Mouse (Mus musculus) olfactory bulb, adult 2 months (tissue): ENCODE measurements around the gene Strada. TPM values are rescaled to one million over a fixed set of nuclear protein-coding genes. Genes with fewer than 3 reads are reported as not detected.

Experiments
- H3K27ac ChIP-seq: fragments of 200-500 bp; 2 replicates; pipeline ENCODE4 v1.5.1; 2012; ENCODE audit warnings: low read depth, low read length; ENCODE audit not compliant: insufficient read depth
- H3K4me1 ChIP-seq: fragments of 200-500 bp; 2 replicates; pipeline ENCODE4 v1.6.1; 2012; ENCODE audit warnings: low read length; ENCODE audit not compliant: control insufficient read depth, insufficient read depth
- H3K4me3 ChIP-seq: fragments of 200-500 bp; 2 replicates; pipeline ENCODE4 v1.5.1; 2012; ENCODE audit warnings: mild to moderate bottlenecking, low read depth, low read length, moderate library complexity; ENCODE audit not compliant: insufficient read depth
- CTCF ChIP-seq: fragments of 200-500 bp; IDR thresholded peaks from 2 replicates; pipeline ENCODE4 v1.5.1; 2012; ENCODE audit warnings: low read depth, mild to moderate bottlenecking, low read length, moderate library complexity; ENCODE audit not compliant: insufficient read depth
- POLR2A ChIP-seq: fragments of 200-500 bp; IDR thresholded peaks from 2 replicates; pipeline ENCODE4 v1.6.1; 2012; ENCODE audit warnings: mild to moderate bottlenecking, low read depth, low read length, moderate library complexity; ENCODE audit not compliant: insufficient read depth
- WGBS: fragments of 180-500 bp; shearing (Covaris S2); methylation state at CpG from one replicate; pipeline ENCODE4 v1.1.7; 2018; 5-methylcytosine and 5-hydroxymethylcytosine counted together
- polyA plus RNA-seq: library from polyadenylated mRNA; stranded (reverse); fragments of >200 nt; gene quantifications from 2 replicates; pipeline ENCODE4 v1.2.4, GENCODE M21; 2012; ENCODE audit warnings: low replicate concordance; ENCODE audit not compliant: missing spikeins, insufficient read depth, insufficient read length

Strada gene
- polyA plus RNA-seq, 1 experiment: 209 TPM

DNA sequence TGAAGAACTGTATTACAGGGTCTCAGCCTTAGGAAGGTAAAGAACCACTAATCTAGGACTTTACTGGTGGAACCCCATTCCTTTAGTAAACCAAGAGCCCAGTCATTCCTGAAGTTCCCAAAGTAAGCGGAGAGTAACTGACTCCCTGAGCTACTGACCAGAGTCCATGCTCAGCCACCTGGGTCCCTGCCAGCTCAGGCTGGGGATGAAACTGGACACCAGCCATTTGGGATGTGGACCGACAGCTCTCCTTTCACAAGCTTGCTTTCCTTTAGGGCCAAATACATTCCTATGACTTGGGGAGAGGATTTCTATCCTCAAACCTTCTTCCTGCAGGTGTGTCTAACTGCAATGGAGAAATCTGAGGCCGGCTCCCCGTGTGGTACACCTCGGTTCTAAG, 27.6 kb downstream of the Strada start:
- no peak for TF ChIP-seq POLR2A
- no peak for TF ChIP-seq CTCF
- no peak overlapping the region for H3K27ac ChIP-seq
- no peak overlapping the region for H3K4me3 ChIP-seq
- WGBS: 83% methylated on average over 5 of the region's 5 CpGs
- peaks cover 3% of the 10 kb centered on the region for H3K4me1 ChIP-seq

DNA sequence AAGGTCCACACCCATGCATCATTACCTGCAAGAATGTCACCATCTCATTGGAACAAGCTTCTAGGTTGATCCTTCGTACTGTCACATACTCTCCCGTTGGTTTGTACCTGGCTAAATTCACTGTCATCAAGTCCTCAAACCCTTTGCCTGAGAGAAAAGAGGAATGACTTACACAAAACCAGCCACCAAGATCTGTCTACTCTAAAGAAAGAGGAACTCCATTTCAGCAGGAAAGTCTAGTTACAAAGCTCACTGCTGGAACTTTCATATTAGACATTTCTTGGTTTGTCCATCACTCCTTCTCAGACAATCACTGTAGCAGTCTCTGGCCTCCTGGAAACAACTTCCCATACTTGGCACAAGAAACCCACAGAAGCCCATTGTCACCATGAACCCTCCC, 28.7 kb downstream of the Strada start:
- Histone ChIP-seq H3K27ac (no peak overlapping the region), H3K4me3 (no peak overlapping the region), H3K4me1 (no peaks in the 10 kb centered on the region)
- WGBS: 93% methylated on average over 2 of the region's 2 CpGs
- TF ChIP-seq POLR2A (no peak), CTCF (no peak)

DNA sequence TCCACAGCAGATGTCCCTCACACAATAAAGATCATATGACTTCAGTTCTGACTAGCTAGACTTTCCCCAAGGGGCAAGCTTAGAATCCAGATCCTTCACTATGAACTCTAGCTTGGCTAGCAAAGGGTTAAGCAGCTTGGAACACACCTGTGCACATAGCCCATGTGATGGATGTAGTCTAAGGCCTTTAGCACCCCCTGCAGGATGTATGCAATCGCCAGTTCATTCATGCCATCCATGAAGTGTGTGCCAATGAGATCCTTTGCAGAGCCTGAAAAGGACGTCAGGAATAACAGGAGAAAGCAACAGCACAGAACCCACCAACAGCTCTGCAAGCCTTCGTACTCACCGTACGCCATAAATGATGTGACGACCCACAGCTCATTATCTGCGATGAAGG, 31.2 kb downstream of the Strada start:
- H3K4me1 ChIP-seq: no peaks in the 10 kb centered on the region
- H3K27ac ChIP-seq: no peak overlapping the region
- no peak overlapping the region for H3K4me3 ChIP-seq
- TF ChIP-seq CTCF (no peak), POLR2A (no peak)
- 75% methylated on average over 7 of the region's 7 CpGs for WGBS

DNA sequence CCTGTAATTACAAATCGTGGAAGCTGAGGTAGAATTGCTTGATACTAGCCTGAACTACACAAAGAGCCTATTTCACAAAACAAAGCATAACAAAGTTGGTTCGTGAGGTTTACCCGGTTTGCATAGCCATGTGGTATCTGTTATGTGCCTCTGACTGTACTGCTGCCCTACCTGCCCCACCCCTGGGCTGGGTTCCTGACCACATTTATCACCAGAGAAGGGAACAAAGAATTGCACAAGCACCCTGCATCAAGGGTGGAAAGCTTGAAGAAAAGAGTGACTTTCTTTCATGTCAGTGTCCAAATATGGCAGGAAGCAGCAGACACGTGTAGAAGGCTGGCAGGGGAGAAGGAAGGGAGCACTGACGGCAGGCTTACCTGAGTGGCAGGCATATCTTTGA, 34.5 kb downstream of the Strada start:
- WGBS: 65% methylated on average over 5 of the region's 5 CpGs
- H3K27ac ChIP-seq: no peak overlapping the region
- TF ChIP-seq POLR2A: no peak
- H3K4me3 ChIP-seq: no peak overlapping the region
- H3K4me1 ChIP-seq: peaks cover 15% of the 10 kb centered on the region

DNA sequence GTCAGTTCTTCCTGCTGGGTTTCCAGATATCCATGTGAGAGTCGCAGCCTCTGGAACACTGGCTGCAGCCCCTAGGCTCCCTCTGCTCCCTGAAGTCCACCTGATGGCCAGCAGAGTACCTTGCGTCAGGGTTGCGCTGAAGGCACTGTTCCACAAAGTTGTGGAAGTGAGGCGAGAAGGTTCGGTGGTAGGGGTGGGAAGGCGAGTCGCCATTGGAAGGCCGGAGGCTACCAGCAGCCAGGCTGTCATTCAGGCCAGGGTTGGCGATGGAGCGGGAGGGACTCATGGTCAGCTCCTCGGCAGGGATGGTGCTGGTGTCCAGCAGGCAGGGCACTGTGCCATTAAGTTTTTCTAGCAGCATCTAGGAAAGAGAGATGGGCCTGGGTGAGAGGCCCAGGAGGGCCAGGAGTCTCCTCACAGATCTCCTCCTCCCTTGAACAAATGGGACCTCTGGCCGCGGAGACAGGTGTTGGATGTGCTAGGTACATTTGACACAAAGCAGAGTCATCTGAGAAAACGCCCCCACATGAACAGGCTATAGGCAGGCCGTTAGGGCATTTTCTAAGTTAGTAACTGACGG, 37.3 kb downstream of the Strada start:
- 93% methylated on average over 16 of the region's 16 CpGs for WGBS
- Histone ChIP-seq H3K4me1 (peaks cover 34% of the 10 kb centered on the region), H3K4me3 (no peak overlapping the region), H3K27ac (no peak overlapping the region)
- no peak for TF ChIP-seq CTCF

DNA sequence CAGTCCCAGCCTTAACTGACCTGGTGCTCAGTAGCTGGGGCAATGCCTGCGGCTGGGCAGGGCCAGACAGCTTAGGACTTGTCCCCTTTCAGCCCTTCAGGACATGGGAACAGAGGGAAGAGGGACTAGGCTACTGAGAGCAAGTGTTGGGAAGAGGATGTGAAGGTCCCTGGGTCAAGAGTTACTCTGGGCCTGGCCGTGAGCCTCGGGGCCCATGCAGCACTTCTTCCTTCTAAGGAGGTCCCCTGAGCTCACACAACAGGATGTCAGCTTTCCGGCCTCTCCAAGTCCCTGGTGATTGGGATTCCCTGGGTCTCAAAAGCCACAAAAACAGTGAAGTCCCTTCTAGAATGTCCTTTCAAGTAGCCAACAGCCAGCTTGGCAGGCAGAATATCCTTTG, 38.4 kb downstream of the Strada start:
- TF ChIP-seq CTCF (no peak), POLR2A (no peak)
- peak overlapping the region; percentile 22; the same call in 1 of the 2 replicates for H3K27ac ChIP-seq
- no peak overlapping the region for H3K4me3 ChIP-seq
- WGBS: 89% methylated on average over 4 of the region's 4 CpGs
- peaks cover 34% of the 10 kb centered on the region for H3K4me1 ChIP-seq

DNA sequence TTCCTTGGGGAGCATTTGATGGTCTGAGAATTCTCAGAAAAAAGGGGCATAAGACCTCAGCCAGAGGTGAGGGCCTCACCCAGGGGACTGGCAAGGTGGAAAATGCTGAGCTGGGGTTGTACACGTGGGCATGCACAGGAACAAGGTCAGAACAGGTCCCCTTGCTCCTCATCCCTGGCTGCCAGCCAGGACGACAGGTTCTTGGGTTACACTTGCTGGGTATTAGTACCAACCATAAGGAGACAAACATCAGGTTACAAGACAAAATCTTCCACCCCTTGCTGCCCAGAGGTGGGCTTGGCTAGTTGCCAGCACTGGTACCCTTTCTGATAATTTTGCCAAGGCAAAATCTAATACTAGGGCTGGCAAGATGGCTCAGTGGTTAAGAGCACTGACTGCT, 39.7 kb downstream of the Strada start:
- Histone ChIP-seq H3K4me1 (peaks cover 43% of the 10 kb centered on the region), H3K4me3 (no peak overlapping the region), H3K27ac (peak overlapping the region; percentile 96)
- TF ChIP-seq CTCF (no peak), POLR2A (no peak)
- 93% methylated on average over 2 of the region's 2 CpGs for WGBS

DNA sequence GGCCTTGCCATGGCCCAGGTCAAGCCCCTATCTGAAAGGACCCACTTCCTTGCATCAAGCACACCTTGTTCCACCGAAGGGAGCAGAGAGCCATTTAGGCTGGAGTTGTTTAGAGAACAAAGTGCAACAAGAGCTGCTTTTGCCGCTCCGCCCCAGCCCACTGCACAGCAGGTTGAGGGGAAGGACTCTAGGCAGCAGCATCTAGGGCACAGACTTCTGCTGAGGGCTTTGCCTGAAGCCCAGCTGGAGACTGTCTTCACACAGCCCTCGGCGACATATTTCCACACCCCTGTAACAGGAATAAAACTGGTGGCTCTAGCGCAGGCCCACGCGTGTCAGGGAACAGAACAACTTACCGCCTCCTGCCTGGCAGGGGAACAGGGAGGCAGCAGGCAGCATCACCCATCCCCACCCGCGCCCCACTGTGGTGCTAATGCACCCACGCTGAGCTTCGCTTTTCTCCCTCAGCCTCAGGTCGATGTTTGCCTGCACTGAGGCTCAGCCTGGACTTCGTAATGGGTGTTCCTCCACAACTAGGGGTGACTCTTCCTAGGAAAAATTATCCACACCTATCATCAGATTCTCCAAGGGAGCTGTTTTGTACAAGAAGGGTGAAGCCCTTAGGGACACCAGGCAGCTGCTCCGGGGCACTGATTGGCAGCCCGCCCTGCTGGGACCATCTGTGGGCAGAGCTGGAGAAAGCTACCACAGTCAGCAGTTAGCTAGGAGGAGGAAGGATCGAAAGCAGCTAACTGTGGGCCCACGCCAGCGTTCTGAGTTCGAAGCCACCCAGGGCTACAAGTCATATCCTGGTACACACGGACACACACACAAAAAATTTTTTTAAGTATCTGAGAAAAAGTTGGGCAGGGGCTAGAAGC, 40.9 kb downstream of the Strada start, which contains the start of the genes Gm10840 and Limd2:
Gene Gm10840 (plus strand): TSS at position 10 of the 881 bp plus-strand sequence.
Gene Limd2 (minus strand): TSS at position 20 of the 881 bp plus-strand sequence.
- WGBS: 14% methylated on average over 22 of the region's 22 CpGs

DNA sequence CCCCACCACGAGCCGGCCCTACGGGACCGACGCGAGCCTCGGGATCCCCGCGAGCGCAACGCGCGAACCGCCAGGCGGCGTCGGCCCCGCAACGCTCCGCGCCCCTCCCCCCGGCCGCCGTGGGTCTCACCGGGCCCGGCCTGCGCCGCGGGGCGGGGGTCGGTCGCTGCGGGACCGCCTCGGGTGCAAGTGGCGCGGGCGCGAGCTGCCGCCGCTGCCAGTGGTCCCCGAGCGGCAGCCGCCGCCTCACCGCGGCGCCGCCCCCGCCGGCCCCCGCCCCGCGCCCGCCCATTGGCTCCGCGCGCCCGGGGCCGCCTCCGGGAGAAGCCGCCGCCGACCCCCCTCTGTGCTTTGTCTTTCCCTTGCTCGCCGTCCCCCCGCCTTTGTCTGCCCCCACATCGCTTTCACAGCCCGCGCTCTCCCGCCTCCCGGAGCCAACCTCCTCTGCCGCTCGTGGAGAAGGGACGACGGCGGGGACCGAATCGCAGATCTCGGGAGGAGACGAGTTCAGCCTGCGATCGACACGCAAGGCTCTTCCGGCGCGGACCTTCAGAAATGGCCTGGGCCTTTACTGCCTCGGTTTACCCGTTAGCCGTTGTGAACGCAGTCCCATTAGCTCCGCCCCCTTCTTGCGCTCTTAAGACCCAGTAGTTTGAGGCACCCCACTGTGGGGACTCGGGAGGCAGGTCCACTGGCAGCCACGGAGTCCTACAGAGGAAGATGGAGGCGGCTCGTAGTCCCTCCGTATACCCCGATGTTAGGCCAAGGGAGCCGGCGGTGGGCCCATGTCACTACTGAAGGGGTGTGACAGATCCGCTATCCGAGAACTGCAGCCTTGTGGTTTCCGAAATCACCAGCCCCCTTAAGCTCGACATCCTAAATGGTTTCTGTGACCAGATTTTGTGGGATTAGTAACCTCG, 41.8 kb downstream of the Strada start:
- WGBS: 2% methylated on average over 83 of the region's 106 CpGs
- H3K4me1 ChIP-seq: peaks cover 58% of the 10 kb centered on the region
- peak; percentile 82 for TF ChIP-seq POLR2A
- no peak for TF ChIP-seq CTCF
- peak overlapping the region; percentile 96 for H3K27ac ChIP-seq
- peak overlapping the region; percentile 46 for H3K4me3 ChIP-seq

More for the DNA sequence above, 40.9 kb downstream of the Strada start, which contains the start of the genes Gm10840 and Limd2:
- Histone ChIP-seq H3K4me3 (peak within 1 kb of the TSS; percentile 46), H3K27ac (peak within 1 kb of the TSS; percentile 96), H3K4me1 (peaks cover 53% of the 10 kb centered on the region)
- peak; percentile 31; the same call in 1 of the 2 replicates for TF ChIP-seq POLR2A
- no peak for TF ChIP-seq CTCF
